Mouse (Mus musculus): ENCODE data around the gene Tbc1d1.

Tbc1d1 gene

GRCm38 (mm10) chr5:64393530-64393929 is 237.4 kb downstream of the Tbc1d1 start:
- no peak for DNase-seq

- DNase-seq: no peak
These were observed 242.1 kb downstream of the Tbc1d1 start for GRCm38 (mm10) chr5:64398155-64398554.

- no peak for DNase-seq
These were observed 244.6 kb downstream of the Tbc1d1 start for GRCm38 (mm10) chr5:64400742-64401141.
